In the genomic region with DNA sequence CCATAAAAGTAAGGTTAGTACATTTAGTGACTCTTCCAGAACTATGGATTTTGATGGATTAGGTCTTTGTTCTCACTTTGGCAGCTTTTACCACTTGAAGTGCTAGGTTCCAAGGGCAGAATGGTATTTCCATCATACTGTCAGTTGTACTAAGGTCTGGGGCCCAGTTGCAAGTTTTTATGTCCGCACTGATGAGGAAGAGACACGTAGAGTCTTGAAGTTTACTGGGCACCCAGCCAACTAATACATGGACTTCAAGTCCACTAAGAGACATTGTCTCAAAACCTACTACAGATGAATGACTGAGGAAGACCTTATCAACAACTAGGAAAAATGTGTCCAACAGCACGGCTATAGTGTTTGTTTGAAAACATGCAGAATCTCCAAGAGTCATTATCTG, we compare ENCODE assay signal across 22 mouse cellular contexts.
"Had no signal": no experiment of that assay in that cellular context is flagged by ENCODE, and none has a peak within 500 bp of the region (broad histone marks: within the 10 kb centered on the region; RNA-seq: fewer than 3 reads in every experiment).

No protein-coding gene starts in this region.

- H3K4me3 ChIP-seq: intestine, embryonic 15.5 days; limb, embryonic 12.5 days; limb, embryonic 15.5 days; lung, embryonic 15.5 days; megakaryocyte, embryonic 14.5 days; midbrain, embryonic 10.5 days; midbrain, embryonic 13.5 days; myocyte; neural tube, embryonic 13.5 days had no signal

- H3K9me3 ChIP-seq: intestine, embryonic 15.5 days; limb, embryonic 12.5 days; limb, embryonic 15.5 days; lung, embryonic 15.5 days; megakaryocyte, embryonic 14.5 days; midbrain, embryonic 10.5 days; midbrain, embryonic 13.5 days; neural tube, embryonic 13.5 days had no signal

- ATAC-seq: intestine, embryonic 15.5 days; liver, postnatal 0 days; midbrain, embryonic 13.5 days; midbrain, embryonic 16.5 days had no signal

- H3K4me1 ChIP-seq: intestine, embryonic 15.5 days; limb, embryonic 12.5 days; limb, embryonic 15.5 days; midbrain, embryonic 10.5 days; midbrain, embryonic 13.5 days; neural tube, embryonic 13.5 days had no signal

- H3K27me3 ChIP-seq: intestine, embryonic 15.5 days; limb, embryonic 12.5 days; limb, embryonic 15.5 days; lung, embryonic 15.5 days; megakaryocyte, embryonic 14.5 days; midbrain, embryonic 13.5 days; neural tube, embryonic 13.5 days had no signal

- H3K36me3 ChIP-seq: intestine, embryonic 15.5 days; limb, embryonic 12.5 days; limb, embryonic 15.5 days; lung, embryonic 15.5 days; midbrain, embryonic 10.5 days; midbrain, embryonic 13.5 days; neural tube, embryonic 13.5 days had no signal

- H3K27ac ChIP-seq: intestine, embryonic 15.5 days; limb, embryonic 12.5 days; limb, embryonic 15.5 days; liver, embryonic 14.5 days; lung, embryonic 15.5 days; midbrain, embryonic 10.5 days; midbrain, embryonic 13.5 days; neural tube, embryonic 13.5 days had no signal

- H3K4me2 ChIP-seq: intestine, embryonic 15.5 days; limb, embryonic 12.5 days; limb, embryonic 15.5 days; liver, embryonic 11.5 days; lung, embryonic 15.5 days; midbrain, embryonic 13.5 days; neural tube, embryonic 13.5 days had no signal

- DNase-seq: kidney, adult 11 months; kidney, postnatal 4 days; left cerebral cortex, postnatal 4 days; liver, postnatal 0 days; lung, postnatal 14 days; retina, postnatal 1 day; right cerebral cortex, postnatal 25 days; spleen, adult 18-20 months; thymus, adult 18-20 months; thymus, postnatal 36 days had no signal

- H3K9ac ChIP-seq: intestine, embryonic 15.5 days; limb, embryonic 12.5 days; limb, embryonic 15.5 days; liver, embryonic 14.5 days; liver, postnatal 0 days; lung, embryonic 15.5 days; midbrain, embryonic 13.5 days; neural tube, embryonic 13.5 days had no signal
